Mouse (Mus musculus) B cell, adult 2 months (primary cell): ENCODE data around the gene Myom1.

Experiments
- DNase-seq, 2 experiments: peaks; one replicate each; pipeline ENCODE4 v3.0.0; 2022

Myom1 gene

GRCm38 (mm10) chr17:70992662-70993061, 9.8 kb upstream of the Myom1 start:
- DNase-seq = no peak

- DNase-seq = no peak
Measured at GRCm38 (mm10) chr17:70993385-70993807, 9.0 kb upstream of the Myom1 start.

- no peak for DNase-seq
Measured at GRCm38 (mm10) chr17:70994671-70995070, 7.8 kb upstream of the Myom1 start.

GRCm38 (mm10) chr17:70995551-70995950, 6.9 kb upstream of the Myom1 start:
- no peak for DNase-seq

- no peak for DNase-seq
Measured at GRCm38 (mm10) chr17:70997836-70998235, 4.6 kb upstream of the Myom1 start.

- DNase-seq = no peak
Measured at GRCm38 (mm10) chr17:70998400-70998975, 3.9 kb upstream of the Myom1 start.

GRCm38 (mm10) chr17:70999187-70999586, 3.2 kb upstream of the Myom1 start:
- DNase-seq = no peak

- no peak for DNase-seq
Measured at GRCm38 (mm10) chr17:71000255-71000654, 2.2 kb upstream of the Myom1 start.

GRCm38 (mm10) chr17:71001067-71001466, 1.4 kb upstream of the Myom1 start:
- no peak for DNase-seq

GRCm38 (mm10) chr17:71001699-71002080, 743 bp upstream of the Myom1 start:
- peak in 1 of 2 experiments; percentile 49 for DNase-seq

- no peak for DNase-seq
Measured at GRCm38 (mm10) chr17:71002744-71003094, 286 bp downstream of the Myom1 start, which contains the start of gene Myl12a. Gene Myl12a (minus strand): TSS chr17:71002878.

GRCm38 (mm10) chr17:71003112-71003511, 679 bp downstream of the Myom1 start:
- DNase-seq = no peak

GRCm38 (mm10) chr17:71003721-71004120, 1.3 kb downstream of the Myom1 start:
- no peak for DNase-seq

- DNase-seq = no peak
Measured at GRCm38 (mm10) chr17:71004186-71004960, 1.9 kb downstream of the Myom1 start.

- DNase-seq = no peak
Measured at GRCm38 (mm10) chr17:71006976-71007375, 4.5 kb downstream of the Myom1 start.

GRCm38 (mm10) chr17:71008676-71009075, 6.2 kb downstream of the Myom1 start:
- DNase-seq = no peak

GRCm38 (mm10) chr17:71009751-71010150, 7.3 kb downstream of the Myom1 start:
- no peak for DNase-seq

GRCm38 (mm10) chr17:71010646-71011242, 8.3 kb downstream of the Myom1 start:
- peak; percentile 54 to 55 for DNase-seq

- peak in 1 of 2 experiments; percentile 17 for DNase-seq
Measured at GRCm38 (mm10) chr17:71011931-71012662, 9.7 kb downstream of the Myom1 start.

GRCm38 (mm10) chr17:71013105-71013504, 10.7 kb downstream of the Myom1 start:
- DNase-seq = no peak

GRCm38 (mm10) chr17:71014911-71015310, 12.5 kb downstream of the Myom1 start:
- no peak for DNase-seq

GRCm38 (mm10) chr17:71017457-71017998, 15.1 kb downstream of the Myom1 start:
- no peak for DNase-seq

GRCm38 (mm10) chr17:71018151-71018550, 15.7 kb downstream of the Myom1 start:
- no peak for DNase-seq
